In genomic region chr3:97802297-97802696, GRCm38 (mm10) we compare ENCODE assay signal across 17 mouse cellular contexts.
DNase-seq lines count a peak whose midpoint lies in the region; ATAC-seq and TF ChIP-seq lines count a peak whose summit lies in the region.
"Had no signal": no experiment of that assay in that cellular context is flagged by ENCODE, and none has a peak within 500 bp of the region (broad histone marks: within the 10 kb centered on the region; RNA-seq: fewer than 3 reads in every experiment).

No protein-coding gene starts in this region.

- ATAC-seq in kidney, embryonic 15.5 days (replicated peaks; ENCODE audit: low FRiP score): no peak
- ATAC-seq: intestine, postnatal 0 days; midbrain, embryonic 13.5 days had no signal

- TF ChIP-seq POLR2A in thymus, adult 2 months (IDR thresholded peaks at IDR 0.05; ENCODE audit: control insufficient read depth, extremely low read depth, insufficient read depth, low read length, poor library complexity): no peak
- no peak for TF ChIP-seq POLR2A in cerebellum, adult 2 months (IDR thresholded peaks at IDR 0.05; ENCODE audit: borderline replicate concordance, insufficient read depth, low read length)

- WGBS in kidney, embryonic 15.5 days: 74% methylated on average over 5 of the region's 5 CpGs
- 46% methylated on average over 5 of the region's 5 CpGs for WGBS in heart, embryonic 10.5 days
- WGBS in thymus, adult 2 months: 96% methylated on average over 5 of the region's 5 CpGs
- WGBS in cerebellum, adult 2 months: 80% methylated on average over 5 of the region's 5 CpGs

- H3K36me3 ChIP-seq in kidney, embryonic 15.5 days: no peaks in the 10 kb centered on the region
- H3K36me3 ChIP-seq in heart, embryonic 10.5 days: no peaks in the 10 kb centered on the region
- no peaks in the 10 kb centered on the region for H3K36me3 ChIP-seq in thymus, adult 2 months (ENCODE audit: control insufficient read depth, insufficient read depth, low read length)
- H3K36me3 ChIP-seq: embryonic facial prominence, embryonic 12.5 days; midbrain, embryonic 13.5 days had no signal

- TF ChIP-seq CTCF in thymus, adult 2 months (IDR thresholded peaks at IDR 0.05; ENCODE audit: borderline replicate concordance, control insufficient read depth, extremely low read depth, insufficient read depth, low read length, poor library complexity): no peak
- no peak for TF ChIP-seq CTCF in cerebellum, adult 2 months (IDR thresholded peaks at IDR 0.05; ENCODE audit: borderline replicate concordance, insufficient read depth, low read depth, low read length)

- peak; percentile 40 for DNase-seq in kidney, adult 11 months
- peak; percentile 56 to 60 for DNase-seq in gastrocnemius, adult 8-10 months (ENCODE audit: low spot score in 2 of 2)
- DNase-seq in heart, embryonic 10.5 days (ENCODE audit: low spot score): peak; percentile 83
- DNase-seq in heart, postnatal 25 days (ENCODE audit: low spot score): peak; percentile 29
- DNase-seq in T-cell, adult 2 months (ENCODE audit: low spot score): no peak
- no peak for DNase-seq in thymus, adult 2 months
- DNase-seq in cerebellum, adult 2 months: no peak
- DNase-seq: adrenal gland, adult 8-10 months; cerebellum, adult 9-10 months; lung, postnatal 36 days; thymus, postnatal 14 days had no signal

- no peaks in the 10 kb centered on the region for H3K9me3 ChIP-seq in kidney, embryonic 15.5 days (replicated peaks)
- H3K9me3 ChIP-seq in heart, embryonic 10.5 days: no peaks in the 10 kb centered on the region
- H3K9me3 ChIP-seq: embryonic facial prominence, embryonic 12.5 days; midbrain, embryonic 13.5 days had no signal

- H3K9ac ChIP-seq in kidney, embryonic 15.5 days: no peak overlapping the region
- H3K9ac ChIP-seq: embryonic facial prominence, embryonic 12.5 days; hindbrain, embryonic 14.5 days; liver, embryonic 14.5 days; midbrain, embryonic 13.5 days had no signal

- H3K4me2 ChIP-seq in kidney, embryonic 15.5 days: no peak overlapping the region
- H3K4me2 ChIP-seq: embryonic facial prominence, embryonic 12.5 days; hindbrain, embryonic 14.5 days; midbrain, embryonic 13.5 days had no signal

- H3K27me3 ChIP-seq in kidney, embryonic 15.5 days: no peaks in the 10 kb centered on the region
- H3K27me3 ChIP-seq in heart, embryonic 10.5 days (ENCODE audit: insufficient read depth, poor library complexity, severe bottlenecking): no peaks in the 10 kb centered on the region
- H3K27me3 ChIP-seq in thymus, adult 2 months (ENCODE audit: control insufficient read depth, insufficient read depth, low read length): no peaks in the 10 kb centered on the region
- no peaks in the 10 kb centered on the region for H3K27me3 ChIP-seq in cerebellum, adult 2 months (ENCODE audit: control insufficient read depth, insufficient read depth, low read length)
- H3K27me3 ChIP-seq: embryonic facial prominence, embryonic 12.5 days; midbrain, embryonic 13.5 days had no signal

- H3K4me3 ChIP-seq in kidney, embryonic 15.5 days (replicated peaks): no peak overlapping the region
- peak overlapping the region; percentile 7; the same call in 1 of the 2 replicates for H3K4me3 ChIP-seq in heart, embryonic 10.5 days
- no peak overlapping the region for H3K4me3 ChIP-seq in thymus, adult 2 months (ENCODE audit: control insufficient read depth, insufficient read depth, low read length)
- no peak overlapping the region for H3K4me3 ChIP-seq in cerebellum, adult 2 months (replicated peaks; ENCODE audit: insufficient read depth, low read depth, low read length)
- H3K4me3 ChIP-seq: embryonic facial prominence, embryonic 12.5 days; midbrain, embryonic 13.5 days had no signal

- intact Hi-C loops in heart, postnatal 25 days (cut with DNase I): no loop called here

- peaks cover 11% of the 10 kb centered on the region; the same call in 1 of the 2 replicates for H3K4me1 ChIP-seq in kidney, embryonic 15.5 days
- peaks cover 60% of the 10 kb centered on the region for H3K4me1 ChIP-seq in heart, embryonic 10.5 days
- H3K4me1 ChIP-seq in thymus, adult 2 months (replicated peaks; ENCODE audit: control insufficient read depth, insufficient read depth, low read length): no peaks in the 10 kb centered on the region
- H3K4me1 ChIP-seq in cerebellum, adult 2 months (ENCODE audit: control insufficient read depth, insufficient read depth, low read length): peaks cover 11% of the 10 kb centered on the region
- H3K4me1 ChIP-seq: embryonic facial prominence, embryonic 12.5 days; midbrain, embryonic 13.5 days had no signal

- no peak overlapping the region for H3K27ac ChIP-seq in kidney, embryonic 15.5 days
- peak overlapping the region; percentile 82 for H3K27ac ChIP-seq in heart, embryonic 10.5 days
- H3K27ac ChIP-seq in thymus, adult 2 months (ENCODE audit: control insufficient read depth, insufficient read depth, low read length): no peak overlapping the region
- no peak overlapping the region for H3K27ac ChIP-seq in cerebellum, adult 2 months (ENCODE audit: insufficient read depth, low read length)
- H3K27ac ChIP-seq: embryonic facial prominence, embryonic 12.5 days; hindbrain, embryonic 14.5 days; liver, embryonic 14.5 days; midbrain, embryonic 13.5 days had no signal

Comparison
In these comparisons a context has a peak if more than half of its experiments do, and no peak if none do; other contexts are left out.
1. DNase-seq: peak in kidney, adult 11 months (single experiment), gastrocnemius, adult 8-10 months (2 of 2), heart, embryonic 10.5 days (single experiment) and heart, postnatal 25 days (single experiment); none in T-cell, adult 2 months (single experiment), thymus, adult 2 months (single experiment) and cerebellum, adult 2 months (0 of 2).